Mouse (Mus musculus) T-helper 1 cell (primary cell): ENCODE measurements around the gene Gm5089.

Source experiments
- in situ Hi-C: fragments of 300-600 bp; cut with MboI, MseI; formaldehyde crosslinking; loops from one replicate; pipeline ENCODE4 v1.15.1; 2025; ENCODE audit warnings: high pct_unique_total_duplicates

Gene Gm5089

GRCm38 (mm10) chr14:122450496-122451382, at the start of gene Gm5089:
Gm5089 (minus strand) TSS chr14:122451115.
- in situ Hi-C loops = no loop called here

- in situ Hi-C loops = no loop called here
These were observed 41.1 kb upstream of the Gm5089 start for GRCm38 (mm10) chr14:122492015-122492414.

DNA sequence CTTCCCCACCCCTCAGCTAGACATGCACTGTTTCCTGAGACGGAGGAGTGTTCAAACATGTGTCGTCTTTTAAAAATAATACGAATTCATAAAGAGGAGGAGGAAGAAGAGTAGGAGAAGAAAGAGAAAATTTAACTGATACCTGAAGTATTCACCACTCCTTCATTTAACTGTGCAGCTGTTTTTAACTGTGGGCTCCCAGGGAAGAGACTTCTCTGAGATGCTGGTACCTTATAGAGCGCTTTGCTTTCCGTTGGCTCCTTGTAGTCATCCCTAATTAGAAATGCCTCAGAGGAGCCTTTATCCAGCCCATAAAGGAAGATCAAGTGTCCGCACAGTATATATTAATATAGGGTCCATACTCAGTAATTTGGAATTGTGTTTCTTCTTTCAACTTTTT, 40.6 kb upstream of the Gm5089 start:
- in situ Hi-C loops = no loop called here

DNA sequence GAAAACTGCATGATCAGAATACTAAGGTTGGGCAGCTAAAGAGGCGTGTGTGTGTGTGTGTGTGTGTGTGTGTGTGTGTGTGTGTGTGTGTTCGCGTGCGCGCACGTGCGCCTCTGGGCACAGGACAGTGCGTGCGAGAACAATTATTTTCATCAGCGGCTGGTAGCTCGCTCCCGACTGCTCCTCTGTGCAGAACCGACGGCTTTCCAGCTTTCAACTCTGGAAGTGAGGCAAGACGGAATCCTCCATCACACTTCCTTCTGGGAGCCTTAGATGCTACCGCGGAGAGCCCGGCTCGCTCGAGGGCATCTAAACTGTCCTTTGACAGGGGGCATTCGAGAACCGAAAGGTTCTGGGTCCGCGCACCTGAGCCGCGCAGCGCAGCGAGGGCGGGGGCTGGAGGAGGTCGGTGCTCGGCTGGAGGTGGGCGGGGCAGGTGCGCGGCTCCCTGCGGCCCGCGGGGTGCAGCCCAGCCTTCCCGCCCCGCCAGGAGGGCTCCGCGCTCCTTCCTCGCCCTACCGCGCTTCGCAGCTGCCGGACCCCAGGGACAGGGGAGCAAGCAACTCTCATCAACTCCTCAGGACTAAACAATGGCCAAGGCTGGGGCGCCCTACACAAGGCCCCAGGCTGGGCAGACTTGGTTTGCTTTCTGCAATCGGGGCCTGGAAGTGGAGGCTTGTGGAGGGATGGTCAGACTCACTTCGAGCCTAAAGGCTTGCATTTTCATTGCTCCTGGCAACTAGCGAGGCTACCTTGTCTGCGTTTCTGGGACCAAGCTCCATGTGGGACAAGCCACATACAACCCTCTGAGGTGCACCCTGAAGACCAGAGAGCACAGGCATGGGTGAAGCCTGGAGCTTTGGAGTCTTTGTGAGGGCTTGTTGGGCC, 39.8 kb upstream of the Gm5089 start, which contains the start of gene Gm10837:
Gene Gm10837, plus strand, starts transcription at position 146 of the 888 bp plus-strand sequence.
- in situ Hi-C loops = no loop called here

- in situ Hi-C loops = loop anchor here (5.0 kb wide), 1 partner anchor 407 kb away; no protein-coding TSS in a partner anchor
These were observed 38.9 kb upstream of the Gm5089 start for GRCm38 (mm10) chr14:122489686-122490414.

DNA sequence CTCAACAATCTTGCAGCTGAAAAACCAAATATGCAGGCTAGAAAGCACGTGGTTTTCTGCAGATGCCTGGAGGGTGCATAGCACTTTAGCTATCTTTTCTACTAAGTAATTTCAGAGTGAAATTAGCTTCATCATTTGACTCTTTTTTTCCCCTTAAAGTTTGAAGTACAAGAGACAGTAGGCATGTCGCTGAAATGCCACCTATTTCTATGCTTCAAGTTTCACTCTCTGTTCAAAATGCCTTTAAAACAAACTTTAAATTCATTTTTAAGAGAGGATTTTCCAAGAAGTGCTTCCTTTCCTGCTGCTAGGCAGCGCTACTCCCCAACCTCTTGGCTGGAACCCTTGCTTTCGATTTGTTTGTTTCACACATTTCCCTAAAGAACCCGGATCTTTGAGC, 38.1 kb upstream of the Gm5089 start:
- in situ Hi-C loops = loop anchor here (5.0 kb wide), 1 partner anchor 408 kb away; no protein-coding TSS in a partner anchor

DNA sequence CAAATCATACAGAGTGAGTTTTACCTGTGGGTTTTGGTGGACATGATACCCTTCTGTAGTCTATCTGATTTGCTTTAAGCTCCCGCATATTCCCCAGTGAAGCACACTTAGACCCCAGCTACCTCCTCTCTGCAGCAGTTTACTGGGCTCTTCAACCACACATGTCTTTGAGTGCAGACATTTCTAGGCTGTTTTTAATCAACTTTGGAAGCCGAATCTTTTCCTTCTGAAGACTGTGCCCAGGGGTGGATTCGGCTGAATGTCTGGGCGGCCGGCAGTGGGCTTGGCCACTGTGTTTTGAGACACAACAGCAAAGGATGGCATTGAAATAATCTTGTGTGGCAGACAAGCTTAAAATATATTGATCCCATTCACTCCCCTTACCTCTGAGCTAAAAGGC, 36.5 kb upstream of the Gm5089 start:
- in situ Hi-C loops = loop anchor here (5.0 kb wide), 1 partner anchor 410 kb away; no protein-coding TSS in a partner anchor

GRCm38 (mm10) chr14:122486611-122487010, 35.7 kb upstream of the Gm5089 start:
- in situ Hi-C loops = loop anchor here (5.0 kb wide), 1 partner anchor 411 kb away; no protein-coding TSS in a partner anchor

GRCm38 (mm10) chr14:122485635-122486181, 34.8 kb upstream of the Gm5089 start:
- in situ Hi-C loops = loop anchor here (5.0 kb wide), 1 partner anchor 412 kb away; no protein-coding TSS in a partner anchor

DNA sequence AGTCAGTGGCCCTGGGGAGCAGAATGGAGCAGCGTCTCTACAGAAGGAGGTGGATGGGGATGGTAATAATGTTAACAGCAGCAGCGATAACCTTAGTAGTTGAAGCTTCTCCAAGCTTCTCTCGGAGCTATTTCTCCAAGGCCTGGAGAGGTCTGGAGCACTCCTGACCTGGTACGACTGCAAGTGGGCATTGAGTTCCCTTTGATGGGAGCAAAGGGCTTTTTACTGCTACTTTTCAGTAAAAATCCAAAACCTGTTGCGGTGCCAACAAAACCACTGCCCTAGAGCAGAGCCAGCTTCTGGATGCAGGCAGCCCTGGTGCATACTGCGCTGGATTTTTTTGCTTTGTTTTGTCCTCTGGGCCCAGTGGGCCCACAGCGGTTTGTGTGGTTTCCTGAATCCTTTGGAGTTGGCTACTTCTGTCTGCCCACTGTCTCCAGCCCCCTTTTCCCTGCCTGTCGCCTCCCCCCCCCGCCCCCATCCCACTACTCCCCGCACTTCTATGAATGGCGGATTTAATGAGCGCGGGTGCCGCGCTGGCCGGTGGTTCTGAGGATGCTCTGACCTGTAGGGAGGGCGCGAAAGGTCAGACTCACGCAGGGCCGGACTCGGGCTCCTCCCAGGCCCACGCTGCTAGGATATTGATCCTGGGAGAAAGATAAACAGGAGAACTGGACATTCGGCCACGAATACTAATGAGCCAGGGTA, 34.1 kb upstream of the Gm5089 start:
- in situ Hi-C loops = loop anchor here (5.0 kb wide), 1 partner anchor 412 kb away; no protein-coding TSS in a partner anchor

GRCm38 (mm10) chr14:122484458-122484843, 33.5 kb upstream of the Gm5089 start:
- in situ Hi-C loops = no loop called here

- in situ Hi-C loops = no loop called here
These were observed 32.9 kb upstream of the Gm5089 start for GRCm38 (mm10) chr14:122483556-122484421.

- in situ Hi-C loops = no loop called here
These were observed 32.1 kb upstream of the Gm5089 start for GRCm38 (mm10) chr14:122483024-122483385.

DNA sequence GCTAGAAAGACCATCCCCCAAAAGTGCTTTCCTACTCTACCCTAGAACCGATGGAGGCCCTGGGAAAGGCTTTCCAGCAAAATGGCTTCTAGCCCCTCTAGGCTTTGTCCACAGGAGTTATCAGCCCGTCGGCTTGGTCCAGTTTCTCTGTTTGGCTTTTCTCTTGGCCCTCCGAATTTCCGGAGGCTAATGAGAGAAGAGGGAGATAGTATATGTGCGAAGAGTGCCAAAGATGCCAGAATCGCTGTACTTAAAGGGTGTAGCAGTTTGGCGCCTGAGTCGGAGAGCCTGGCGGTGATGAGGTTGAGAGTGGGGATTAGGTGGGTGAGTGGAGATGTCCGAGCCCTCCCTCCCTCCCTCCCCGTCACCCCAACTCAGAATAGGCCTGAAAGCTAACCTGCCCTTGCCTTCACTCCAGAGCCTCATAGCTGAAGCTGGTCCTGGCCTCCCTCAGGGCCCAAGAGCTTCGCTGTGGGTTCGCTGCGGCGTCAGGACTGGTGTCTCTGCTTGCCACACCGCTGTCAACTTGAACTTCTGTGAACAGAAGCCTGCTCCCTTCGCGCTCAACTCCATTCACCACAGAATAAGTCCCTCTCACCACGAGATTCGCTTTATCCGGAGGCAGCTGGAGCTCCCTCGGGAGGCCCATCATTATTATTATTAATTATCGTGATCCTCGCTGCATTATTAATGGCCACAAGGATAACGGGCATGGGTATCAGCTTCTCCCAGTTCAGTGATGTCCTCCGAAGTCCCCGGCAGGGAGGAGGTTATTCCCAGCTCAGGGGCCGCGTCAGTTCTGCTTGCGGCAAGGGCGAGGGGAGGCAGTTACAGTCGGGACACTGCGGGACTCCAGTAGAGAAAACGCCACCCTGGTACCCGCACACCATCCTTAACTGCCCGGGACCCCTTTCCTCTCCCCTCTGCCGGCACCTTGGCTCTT, 31.4 kb upstream of the Gm5089 start:
- in situ Hi-C loops = no loop called here

GRCm38 (mm10) chr14:122481181-122481580, 30.3 kb upstream of the Gm5089 start:
- in situ Hi-C loops = no loop called here

DNA sequence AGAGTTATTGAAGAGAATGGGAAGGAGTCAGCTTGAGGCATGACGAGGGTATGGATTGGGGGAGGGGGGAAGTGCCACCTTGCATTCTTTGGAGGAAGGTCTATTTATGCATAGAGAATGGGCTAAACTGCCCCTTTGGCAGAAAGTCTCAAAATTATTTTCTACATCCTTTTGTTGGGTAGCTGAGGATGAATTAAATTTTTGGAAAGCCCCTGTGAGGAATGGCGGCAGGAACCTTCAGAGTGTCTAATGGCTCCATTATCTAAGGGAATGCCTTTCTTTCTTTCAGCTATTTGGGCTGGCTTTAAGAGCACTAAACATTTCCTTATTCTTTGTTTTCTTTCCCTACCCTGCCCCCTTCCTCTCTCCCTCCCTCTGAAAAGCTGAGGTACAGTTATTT, 29.4 kb upstream of the Gm5089 start:
- in situ Hi-C loops = no loop called here

DNA sequence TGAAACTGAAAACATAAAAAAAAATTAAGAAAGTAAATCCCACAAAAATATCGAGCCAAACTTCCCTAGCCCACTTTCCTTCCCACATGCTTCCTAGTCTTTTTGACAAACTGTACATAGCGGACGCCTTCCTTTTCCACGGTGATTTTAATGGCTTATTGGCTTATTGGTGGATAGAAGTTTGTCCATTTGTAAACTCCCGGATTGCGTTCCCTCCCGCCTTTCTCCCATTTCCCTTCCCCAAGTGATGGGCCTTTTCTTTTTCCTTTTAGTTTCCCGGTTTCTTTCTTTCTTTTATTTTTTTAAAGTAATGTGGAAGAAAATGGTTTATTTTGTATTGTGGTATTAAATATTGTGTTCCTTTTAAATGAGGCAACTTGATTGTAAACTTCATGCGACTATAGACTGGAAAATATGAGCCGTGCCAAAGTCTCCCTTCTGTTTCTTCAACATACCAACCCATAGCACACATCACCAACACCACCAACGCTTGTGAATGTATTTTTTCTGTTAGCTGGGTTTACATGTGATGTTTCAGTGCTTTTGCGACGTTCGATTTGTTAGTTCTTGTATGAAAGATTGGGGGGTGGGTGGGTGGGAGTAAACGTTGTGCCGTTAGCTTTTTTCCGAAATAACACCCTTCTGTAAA, 28.7 kb upstream of the Gm5089 start:
- in situ Hi-C loops = no loop called here

GRCm38 (mm10) chr14:122478574-122479011, 27.7 kb upstream of the Gm5089 start:
- in situ Hi-C loops = no loop called here
